Mouse (Mus musculus): ENCODE measurements around the gene Nin. TPM values are rescaled to one million over a fixed set of nuclear protein-coding genes. Genes with fewer than 3 reads are reported as not detected.

The Nin gene
- polyA plus RNA-seq, 1 experiment from 2014 or later, result 15.7 TPM

Other genes starting within 250 kb of the Nin start
- 71.5 and 77.7 TPM in 2 replicates for gene Atl1, start 221.1 kb downstream of the Nin start, polyA plus RNA-seq (2016; fragmentation: Nextera tagmentation; extraction: Ambion mirVana)
- 42.9 and 44.7 TPM in 2 replicates for gene Map4k5, start 220.5 kb downstream of the Nin start, polyA plus RNA-seq (2016; fragmentation: Nextera tagmentation; extraction: Ambion mirVana)
- gene Sav1, start 126.7 kb downstream of the Nin start, polyA plus RNA-seq (2016; fragmentation: Nextera tagmentation; extraction: Ambion mirVana), result 8.9 and 9.0 TPM in 2 replicates
- gene Abhd12b, start 40.4 kb upstream of the Nin start, polyA plus RNA-seq (2016; fragmentation: Nextera tagmentation; extraction: Ambion mirVana), result not detected in 2 replicates
- gene Pygl, start 117.8 kb upstream of the Nin start, polyA plus RNA-seq (2016; fragmentation: Nextera tagmentation; extraction: Ambion mirVana), result 7.0 and 7.6 TPM in 2 replicates
- 25.6 and 27.8 TPM in 2 replicates for gene Trim9, start 233.9 kb upstream of the Nin start, polyA plus RNA-seq (2016; fragmentation: Nextera tagmentation; extraction: Ambion mirVana)